Mouse (Mus musculus) C2C12 (cell line): Measurements from ENCODE around the gene Erf. TPM values are rescaled to one million over a fixed set of nuclear protein-coding genes. Genes with fewer than 3 reads are reported as not detected.

ENCODE experiments used
- H3K27me3 ChIP-seq: one replicate; pipeline ENCODE4 v1.6.1; 2011; ENCODE audit not compliant: control insufficient read depth, insufficient read depth, insufficient read length
- H3K36me3 ChIP-seq: one replicate; pipeline ENCODE4 v1.6.1; 2011; ENCODE audit not compliant: control insufficient read depth, insufficient read depth
- H3K4me3 ChIP-seq: one replicate; pipeline ENCODE4 v1.5.1; 2011; ENCODE audit warnings: mild to moderate bottlenecking, control low read depth; ENCODE audit not compliant: poor library complexity, insufficient read depth, severe bottlenecking
- H3K79me2 ChIP-seq: one replicate; pipeline ENCODE4 v1.6.1; 2011; ENCODE audit not compliant: control insufficient read depth, insufficient read depth
- H3K79me3 ChIP-seq: one replicate; pipeline ENCODE4 v1.6.1; 2011; ENCODE audit warnings: low read depth, control low read depth
- H3ac ChIP-seq: one replicate; pipeline ENCODE3; 2011; ENCODE audit warnings: low read depth; ENCODE audit not compliant: control insufficient read depth, insufficient read length
- CEBPB ChIP-seq: IDR thresholded peaks from one replicate; pipeline ENCODE4 v1.6.1; 2011; ENCODE audit warnings: low read depth, mild to moderate bottlenecking, control low read depth, moderate library complexity
- CTCF ChIP-seq: IDR thresholded peaks from one replicate; pipeline ENCODE4 v1.5.1; 2011; ENCODE audit not compliant: control insufficient read depth, insufficient read depth, insufficient read length
- FOSL1 ChIP-seq: IDR thresholded peaks from one replicate; pipeline ENCODE4 v1.8.0; 2011; ENCODE audit warnings: mild to moderate bottlenecking, low read length; ENCODE audit not compliant: poor library complexity, insufficient read depth, severe bottlenecking
- MAX ChIP-seq: IDR thresholded peaks from one replicate; pipeline ENCODE4 v1.6.1; 2011; ENCODE audit warnings: mild to moderate bottlenecking, control low read depth
- MYOD1 ChIP-seq: IDR thresholded peaks from one replicate; pipeline ENCODE4 v1.6.1; 2011; ENCODE audit warnings: low read depth; ENCODE audit not compliant: control insufficient read depth, insufficient read length
- MYOG ChIP-seq: IDR thresholded peaks from one replicate; pipeline ENCODE4 v1.6.1; 2011; ENCODE audit not compliant: control insufficient read depth, insufficient read length; ENCODE audit errors: extremely low read depth
- USF1 ChIP-seq: IDR thresholded peaks from one replicate; pipeline ENCODE4 v1.6.1; 2011; ENCODE audit warnings: low read depth, mild to moderate bottlenecking, control low read depth, moderate library complexity
- polyA plus RNA-seq: library from polyadenylated mRNA; unstranded; fragments of >200 nt; fragmentation: generic; extraction: Trizol; gene quantifications from one replicate; pipeline ENCODE4 v1.2.1, GENCODE M21; 2012; ENCODE audit warnings: missing spikeins

The Erf gene
- polyA plus RNA-seq, 1 experiment, result 61.8 TPM

GRCm38 (mm10) chr7:25282731-25283211, 32.2 kb upstream of the Erf start:
- H3K36me3 ChIP-seq, result peaks cover 25% of the 10 kb centered on the region
- H3K79me3 ChIP-seq, result peaks cover 18% of the 10 kb centered on the region
- H3K27me3 ChIP-seq, result no peaks in the 10 kb centered on the region
- H3K79me2 ChIP-seq, result peaks cover 27% of the 10 kb centered on the region
- H3ac ChIP-seq, result peak overlapping the region; percentile 93
- TF ChIP-seq MYOG, result no peak
- TF ChIP-seq CTCF, result no peak
- no peak for TF ChIP-seq MAX
- peak overlapping the region; percentile 43 for H3K4me3 ChIP-seq

GRCm38 (mm10) chr7:25281734-25282601, 31.4 kb upstream of the Erf start:
- H3K36me3 ChIP-seq, result peaks cover 19% of the 10 kb centered on the region
- no peaks in the 10 kb centered on the region for H3K27me3 ChIP-seq

GRCm38 (mm10) chr7:25281166-25281733, 30.7 kb upstream of the Erf start:
- TF ChIP-seq CEBPB (no peak), MYOD1 (no peak), USF1 (no peak), MAX (no peak), MYOG (no peak), FOSL1 (no peak), CTCF (no peak)

More at GRCm38 (mm10) chr7:25281734-25282601, 31.4 kb upstream of the Erf start:
- Histone ChIP-seq H3ac (peak overlapping the region; percentile 73), H3K4me3 (peak overlapping the region; percentile 43), H3K79me2 (peaks cover 32% of the 10 kb centered on the region), H3K79me3 (peaks cover 18% of the 10 kb centered on the region)
- TF ChIP-seq FOSL1 (no peak), CEBPB (no peak), MYOD1 (no peak), USF1 (no peak), CTCF (no peak), MAX (no peak), MYOG (no peak)

GRCm38 (mm10) chr7:25279861-25280791, 29.6 kb upstream of the Erf start:
- Histone ChIP-seq H3K79me3 (peaks cover 16% of the 10 kb centered on the region), H3K27me3 (no peaks in the 10 kb centered on the region), H3ac (peak overlapping the region; percentile 92), H3K4me3 (peak overlapping the region; percentile 25), H3K36me3 (peaks cover 2% of the 10 kb centered on the region), H3K79me2 (peaks cover 31% of the 10 kb centered on the region)
- peak; percentile 11 for TF ChIP-seq MAX
- TF ChIP-seq MYOD1, result no peak
- TF ChIP-seq FOSL1, result peak; percentile 42

More at GRCm38 (mm10) chr7:25281166-25281733, 30.7 kb upstream of the Erf start:
- Histone ChIP-seq H3K36me3 (peaks cover 13% of the 10 kb centered on the region), H3ac (peak overlapping the region; percentile 2), H3K27me3 (no peaks in the 10 kb centered on the region), H3K79me2 (peaks cover 32% of the 10 kb centered on the region), H3K79me3 (peaks cover 17% of the 10 kb centered on the region), H3K4me3 (no peak overlapping the region)

- Histone ChIP-seq H3K36me3 (no peaks in the 10 kb centered on the region), H3ac (peak overlapping the region; percentile 92), H3K27me3 (no peaks in the 10 kb centered on the region), H3K79me3 (peaks cover 12% of the 10 kb centered on the region), H3K79me2 (peaks cover 23% of the 10 kb centered on the region), H3K4me3 (peak overlapping the region; percentile 25)
- TF ChIP-seq CTCF, result peak; percentile 2
- no peak for TF ChIP-seq MYOG
Observed at GRCm38 (mm10) chr7:25279076-25279860, 28.7 kb upstream of the Erf start.
